27 mouse cellular contexts compared by ENCODE assay signal in the genomic region with DNA sequence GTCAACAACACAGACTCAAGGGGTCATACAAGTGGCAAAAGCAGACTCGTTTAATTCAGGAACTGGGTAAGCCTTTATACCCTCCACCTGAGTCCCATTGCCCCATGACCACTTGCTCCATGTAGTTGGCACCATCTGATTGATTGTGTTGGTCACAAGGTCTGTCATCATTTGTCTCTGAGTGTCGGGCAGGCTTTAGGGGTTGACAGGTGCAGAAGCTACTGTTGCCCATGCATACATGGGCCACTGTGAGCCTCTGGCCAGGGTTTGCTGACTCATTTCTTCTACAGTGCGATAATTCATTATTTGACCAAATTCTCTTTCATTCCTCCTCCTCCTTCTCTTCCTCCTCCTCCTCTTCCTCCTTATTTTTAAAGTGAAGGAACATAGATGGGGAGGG.
"Had no signal": no experiment of that assay in that cellular context is flagged by ENCODE, and none has a peak within 500 bp of the region (broad histone marks: within the 10 kb centered on the region; RNA-seq: fewer than 3 reads in every experiment).

No protein-coding gene starts in this region.

- H3K9ac ChIP-seq: embryonic facial prominence, embryonic 12.5 days; embryonic facial prominence, embryonic 13.5 days; embryonic facial prominence, embryonic 15.5 days; forebrain, embryonic 13.5 days; forebrain, embryonic 15.5 days; forebrain, postnatal 0 days had no signal

- H3K9me3 ChIP-seq: embryonic facial prominence, embryonic 10.5 days; embryonic facial prominence, embryonic 12.5 days; forebrain, embryonic 10.5 days; forebrain, embryonic 15.5 days had no signal

- H3K4me1 ChIP-seq: embryonic facial prominence, embryonic 10.5 days; embryonic facial prominence, embryonic 12.5 days; embryonic facial prominence, embryonic 13.5 days; embryonic facial prominence, embryonic 15.5 days; forebrain, embryonic 10.5 days; forebrain, embryonic 13.5 days; forebrain, embryonic 15.5 days had no signal

- ATAC-seq: forebrain, embryonic 13.5 days; forebrain, embryonic 14.5 days; forebrain, embryonic 15.5 days; forebrain, embryonic 16.5 days; forebrain, postnatal 0 days had no signal

- H3K27me3 ChIP-seq: embryonic facial prominence, embryonic 12.5 days; embryonic facial prominence, embryonic 13.5 days; embryonic facial prominence, embryonic 15.5 days; forebrain, embryonic 13.5 days; forebrain, embryonic 15.5 days had no signal

- H3K4me3 ChIP-seq: embryonic facial prominence, embryonic 10.5 days; embryonic facial prominence, embryonic 12.5 days; embryonic facial prominence, embryonic 13.5 days; embryonic facial prominence, embryonic 15.5 days; erythroblast, embryonic 14.5 days; forebrain, embryonic 10.5 days; forebrain, embryonic 13.5 days; forebrain, embryonic 15.5 days; gastrocnemius, adult 2 months; heart, adult 2 months had no signal

- H3K4me2 ChIP-seq: embryonic facial prominence, embryonic 12.5 days; embryonic facial prominence, embryonic 13.5 days; embryonic facial prominence, embryonic 15.5 days; forebrain, embryonic 13.5 days; forebrain, embryonic 15.5 days had no signal

- DNase-seq: cerebellum, adult 18-20 months; cerebellum, adult 2 months; cerebellum, adult 8-10 months; cerebellum, adult 9-10 months; cerebellum, adult 9-11 months; cerebellum, postnatal 10 days; cerebellum, postnatal 14 days; cerebellum, postnatal 25 days; cerebellum, postnatal 36 days; embryo, embryonic 11 days; forebrain, postnatal 0 days; gastrocnemius, adult 2 months; gastrocnemius, postnatal 10 days; gastrocnemius, postnatal 14 days; gastrocnemius, postnatal 25 days; gastrocnemius, postnatal 36 days; heart, adult 2 months had no signal

- H3K27ac ChIP-seq: embryonic facial prominence, embryonic 10.5 days; embryonic facial prominence, embryonic 12.5 days; embryonic facial prominence, embryonic 13.5 days; embryonic facial prominence, embryonic 15.5 days; forebrain, embryonic 10.5 days; forebrain, embryonic 13.5 days; forebrain, embryonic 15.5 days; gastrocnemius, adult 2 months; heart, adult 2 months had no signal

- H3K36me3 ChIP-seq: embryonic facial prominence, embryonic 10.5 days; embryonic facial prominence, embryonic 12.5 days; embryonic facial prominence, embryonic 13.5 days; embryonic facial prominence, embryonic 15.5 days; forebrain, embryonic 10.5 days; forebrain, embryonic 15.5 days had no signal
